Mouse (Mus musculus) heart, adult 2 months (tissue): ENCODE measurements around the gene Sfxn1.

ENCODE experiments used
- CTCF ChIP-seq: fragments of 200-600 bp; IDR thresholded peaks from 2 replicates; pipeline ENCODE4 v1.8.1; 2022; ENCODE audit warnings: antibody characterized with exemption, mild to moderate bottlenecking, moderate library complexity
- POLR2A ChIP-seq: fragments of 200-500 bp; IDR thresholded peaks from 2 replicates; pipeline ENCODE4 v1.6.1; 2011; ENCODE audit warnings: mild to moderate bottlenecking, low read depth, low read length, control low read depth; ENCODE audit not compliant: insufficient read depth

DNA sequence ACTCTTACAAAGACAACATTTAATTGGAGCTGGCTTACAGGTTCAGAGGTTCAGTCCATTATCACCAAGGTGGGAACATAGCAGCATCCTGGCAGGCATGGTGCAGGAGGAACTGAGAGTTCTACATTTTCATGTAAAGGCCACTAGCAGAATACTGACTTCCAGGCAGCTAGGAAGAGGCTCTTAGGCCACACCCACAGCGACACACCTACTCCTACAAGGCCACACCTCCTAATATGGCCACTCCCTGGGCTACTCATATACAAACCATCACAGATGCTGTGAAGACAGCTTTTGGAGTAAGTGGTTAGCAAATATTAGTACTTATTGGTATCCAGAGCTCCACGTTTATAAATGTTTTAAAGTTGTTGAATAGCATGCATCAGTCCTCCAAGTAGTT lies 3.7 kb downstream of the Sfxn1 start:
- TF ChIP-seq CTCF = no peak
- no peak for TF ChIP-seq POLR2A
